Mouse (Mus musculus) neutrophil, adult 83 days (primary cell): Measurements from ENCODE around the gene Ddt. TPM values are rescaled to one million over a fixed set of nuclear protein-coding genes. Genes with fewer than 3 reads are reported as not detected.

Experiments
- total RNA-seq, 2 experiments: library from RNA; stranded (reverse); gene quantifications; one replicate each; pipeline ENCODE4 v1.2.4; 2023

The Ddt gene
- 10 to 100 TPM; 11.9 to 16.8 TPM for total RNA-seq

DNA sequence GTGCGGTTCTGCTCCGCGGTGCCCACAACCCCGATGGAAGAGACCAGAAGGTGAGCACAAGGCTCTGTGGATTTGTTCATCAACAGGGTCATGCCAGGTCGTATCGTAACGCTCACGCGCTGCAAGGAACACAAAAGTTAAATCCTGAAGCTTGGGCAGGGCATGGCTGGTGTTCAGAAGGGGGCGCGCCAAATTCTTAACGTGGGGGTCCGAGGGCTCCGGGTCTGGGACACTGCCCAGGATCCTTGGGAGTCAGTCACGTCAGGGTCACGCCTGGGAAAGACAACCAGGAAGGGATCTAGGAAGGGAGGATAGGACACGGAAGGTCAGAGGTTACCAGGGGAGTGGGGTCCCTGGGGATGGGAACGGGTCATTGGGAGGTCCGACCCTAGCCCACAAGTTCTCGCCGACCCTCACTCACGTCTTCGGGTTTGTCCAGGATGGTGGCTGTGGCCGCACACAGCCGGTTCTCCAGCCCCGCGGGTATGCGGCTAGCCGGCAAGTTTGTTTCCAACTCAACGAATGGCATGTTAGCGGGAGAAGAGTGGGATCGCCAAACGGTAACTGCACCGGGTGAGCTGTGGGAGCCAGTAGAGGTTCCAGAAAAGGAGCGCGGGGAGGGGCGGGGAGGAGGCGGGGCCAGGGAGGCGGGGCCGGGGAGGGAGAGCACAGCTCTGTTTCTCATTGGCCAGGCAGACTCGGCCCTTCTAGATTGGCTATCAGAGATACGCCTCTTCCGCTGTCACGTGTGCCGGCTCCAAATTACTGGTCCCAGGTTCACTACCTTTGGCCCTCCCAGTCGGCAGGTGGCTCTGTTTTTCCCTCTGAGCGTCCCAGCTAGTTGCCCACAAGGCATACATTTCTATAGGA is at the start of gene Ddt:
TSS of gene Ddt (minus strand) at position 620 of the 870 bp plus-strand sequence.

DNA sequence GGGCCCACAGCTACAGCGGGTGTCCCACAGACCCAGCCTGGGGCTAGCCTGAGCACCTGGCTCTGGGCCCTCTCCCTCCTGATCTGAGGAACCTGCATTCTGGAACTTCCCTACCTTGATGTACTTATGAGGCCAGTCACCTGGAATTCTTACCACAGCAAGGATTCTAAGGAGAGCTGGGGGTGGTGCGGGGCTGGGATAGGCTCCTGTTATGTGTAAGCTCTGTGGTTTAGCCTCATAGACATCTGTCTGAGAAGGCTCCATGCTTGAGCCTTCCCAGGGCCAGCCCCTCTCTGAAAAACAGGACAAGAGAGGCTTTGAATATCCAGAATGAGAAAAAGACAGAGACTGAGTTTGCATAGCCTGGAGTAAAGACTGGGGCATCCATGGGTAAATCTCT is 49.2 kb upstream of the Ddt start, which contains the start of gene Gstt4:
TSS of gene Gstt4 (minus strand) at position 101 of the 400 bp plus-strand sequence.

DNA sequence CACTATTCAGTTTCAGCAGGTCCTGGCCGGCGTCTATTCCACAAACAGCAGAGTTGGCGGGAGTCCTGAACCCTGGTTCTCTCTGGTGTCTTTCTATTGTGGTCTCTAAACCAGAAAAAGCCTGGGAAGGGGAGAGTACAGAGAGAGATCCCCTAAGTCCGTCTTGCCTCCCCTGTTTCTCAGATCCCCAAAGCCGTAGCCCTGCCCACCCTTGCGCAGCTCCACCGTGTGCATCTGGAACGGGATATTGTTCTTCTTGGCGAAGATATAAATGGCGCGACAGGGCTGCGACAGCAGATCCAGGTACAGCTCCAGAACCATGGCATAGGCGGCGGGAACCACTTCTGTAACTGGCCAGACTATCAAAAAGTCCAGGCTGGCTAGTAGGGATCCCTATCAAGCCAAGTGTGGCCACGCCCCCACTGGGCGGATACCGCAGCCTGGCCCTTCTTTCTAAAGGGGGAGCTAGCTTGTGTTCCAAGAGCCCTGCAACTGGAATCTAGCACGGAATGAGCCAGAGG is 25.0 kb upstream of the Ddt start, which contains the start of gene Gstt1:
TSS of gene Gstt1 (minus strand) at position 409 of the 521 bp plus-strand sequence.

DNA sequence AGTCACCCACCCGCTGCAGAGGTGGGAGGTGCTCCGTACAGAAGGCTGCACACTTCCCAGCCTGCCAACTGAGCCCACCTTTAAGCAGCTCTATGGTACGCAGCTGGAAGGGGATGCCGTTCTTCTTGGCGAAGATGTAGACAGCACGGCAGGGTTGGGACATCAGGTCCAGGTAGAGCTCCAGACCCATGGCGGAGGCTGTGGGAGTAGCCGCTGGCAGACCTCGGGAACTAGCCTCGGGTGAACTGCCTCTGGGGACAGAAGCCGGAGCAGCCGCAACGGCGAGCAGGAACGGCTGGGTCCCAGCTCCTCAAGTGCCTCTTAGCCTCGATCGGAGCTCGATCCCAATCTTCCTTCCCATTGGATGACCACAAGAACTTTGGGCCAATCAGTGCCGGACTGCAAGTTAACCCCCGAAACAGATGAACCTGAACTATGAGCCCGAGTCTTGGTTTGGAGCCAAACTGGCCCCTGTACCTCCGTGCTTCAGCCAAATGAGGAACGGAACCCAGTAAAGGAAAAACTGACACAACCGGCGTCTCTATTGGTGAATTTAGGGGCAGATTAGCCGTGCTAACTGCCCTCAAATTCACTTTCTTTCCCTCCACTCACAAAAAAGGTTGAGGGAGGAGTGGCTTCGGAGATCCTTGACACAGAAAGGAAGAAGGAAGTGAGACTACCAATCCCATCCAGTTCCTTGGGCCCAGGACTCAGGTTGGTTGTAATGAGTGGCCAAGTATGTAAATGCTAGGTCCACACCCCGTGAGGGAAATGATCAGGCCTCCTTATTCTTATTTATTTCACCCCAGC is 7.8 kb upstream of the Ddt start, which contains the start of the genes Gm20441 and Gstt3:
TSS of gene Gm20441 (minus strand) at position 186 of the 810 bp plus-strand sequence.
TSS of gene Gstt3 (minus strand) at position 646 of the 810 bp plus-strand sequence.

DNA sequence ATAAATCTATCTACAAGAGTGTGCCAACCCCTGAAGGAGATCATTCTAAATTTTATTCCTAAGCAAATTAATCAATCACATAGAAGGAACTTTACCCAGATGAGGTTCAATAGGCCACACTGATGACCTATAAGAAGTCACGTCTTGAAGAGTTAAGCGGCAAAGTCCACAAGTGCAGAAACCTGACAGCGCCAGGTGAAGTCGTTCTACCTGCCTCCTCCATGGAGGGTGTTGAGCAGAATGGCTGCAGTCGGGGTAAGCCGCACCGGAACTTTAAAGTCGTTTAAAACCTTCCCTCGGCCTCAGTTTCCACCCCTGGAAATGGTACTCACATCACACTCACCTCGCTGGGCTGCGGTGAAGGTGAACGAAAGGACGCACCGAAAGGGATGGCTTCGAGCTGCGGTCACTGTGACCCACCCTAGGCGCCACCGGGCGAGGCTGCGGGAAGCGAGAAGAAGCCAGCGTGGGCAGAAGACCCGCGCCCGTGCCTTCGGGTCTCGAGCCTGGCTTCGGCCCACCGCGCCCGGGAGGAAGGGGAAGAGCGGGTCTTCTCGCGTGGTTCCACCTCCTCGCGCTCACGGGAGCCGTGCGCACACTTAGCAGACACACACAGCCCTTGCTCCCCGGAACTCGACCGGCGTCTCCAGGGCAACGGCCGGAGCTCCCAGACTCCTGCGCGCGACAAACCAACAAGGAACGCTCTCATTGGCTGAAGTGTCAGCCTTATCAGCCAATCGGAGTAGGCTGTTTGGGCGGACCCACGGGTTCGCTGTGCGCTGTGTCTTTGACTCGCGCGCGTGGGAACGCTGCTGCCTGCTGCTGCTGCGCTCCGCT is 9.3 kb downstream of the Ddt start, which contains the start of gene Cabin1:
TSS of gene Cabin1 (minus strand) at position 660 of the 837 bp plus-strand sequence.

Other genes with a start within 250 kb of the Ddt start
- 1 to 10 TPM; 3.4 to 3.5 TPM for gene Lrrc75b, start 213.1 kb downstream of the Ddt start, total RNA-seq
- 1 to 10 TPM; 7.9 to 9.8 TPM for gene Ggt1, start 211.8 kb downstream of the Ddt start, total RNA-seq
- gene Ggt5, start 184.1 kb downstream of the Ddt start, total RNA-seq: 10 to 100 TPM; 28.1 to 30.1 TPM
- gene Susd2, start 129.4 kb downstream of the Ddt start, total RNA-seq: 1 to 10 TPM in 1 of 2 experiments, under 1 TPM in 1; 0.90 to 1.0 TPM
- gene Cabin1, start 9.1 kb downstream of the Ddt start, total RNA-seq: 10 to 100 TPM; 51.9 to 64.5 TPM
- gene Gm20441, start 7.5 kb upstream of the Ddt start, total RNA-seq: not detected
- 1 to 10 TPM; 3.3 TPM for gene Gstt3, start 8.0 kb upstream of the Ddt start, total RNA-seq
- gene Gstt1, start 25.2 kb upstream of the Ddt start, total RNA-seq: 1 to 10 TPM; 3.3 to 3.7 TPM
- gene Gstt4, start 49.1 kb upstream of the Ddt start, total RNA-seq: not detected
- 1 to 10 TPM; 4.0 to 7.5 TPM for gene Gstt2, start 64.0 kb upstream of the Ddt start, total RNA-seq
- 10 to 100 TPM; 68.8 to 78.6 TPM for gene Mif, start 86.8 kb upstream of the Ddt start, total RNA-seq
- 1 to 10 TPM; 1.2 to 1.8 TPM for gene Derl3, start 120.0 kb upstream of the Ddt start, total RNA-seq
- 10 to 100 TPM; 37.4 to 38.3 TPM for gene Smarcb1, start 148.2 kb upstream of the Ddt start, total RNA-seq
- 10 to 100 TPM in 1 of 2 experiments, 1 to 10 TPM in 1; 8.0 to 10.3 TPM for gene Chchd10, start 159.7 kb upstream of the Ddt start, total RNA-seq
- gene Mmp11, start 163.1 kb upstream of the Ddt start, total RNA-seq: under 1 TPM in 1 of 2 experiments, not detected in 1; 0.20 TPM
- gene Gm867, start 167.3 kb upstream of the Ddt start, total RNA-seq: 1 to 10 TPM; 1.0 to 1.6 TPM
- 1 to 10 TPM; 2.6 to 3.6 TPM for gene Vpreb3, start 169.6 kb upstream of the Ddt start, total RNA-seq
- gene Gm5134, start 181.1 kb upstream of the Ddt start, total RNA-seq: under 1 TPM in 1 of 2 experiments, not detected in 1; 0.13 TPM